Mouse (Mus musculus) liver, embryonic 14.5 days (tissue): ENCODE measurements around the gene Olfr933.

Experiments used
- CTCF ChIP-seq: IDR thresholded peaks from 2 replicates; pipeline ENCODE4 v1.5.1; 2016; ENCODE audit warnings: antibody characterized with exemption, low read depth, control low read depth
- EP300 ChIP-seq: IDR thresholded peaks from 2 replicates; pipeline ENCODE4 v1.6.1; 2016; ENCODE audit warnings: antibody characterized with exemption, low read depth

DNA sequence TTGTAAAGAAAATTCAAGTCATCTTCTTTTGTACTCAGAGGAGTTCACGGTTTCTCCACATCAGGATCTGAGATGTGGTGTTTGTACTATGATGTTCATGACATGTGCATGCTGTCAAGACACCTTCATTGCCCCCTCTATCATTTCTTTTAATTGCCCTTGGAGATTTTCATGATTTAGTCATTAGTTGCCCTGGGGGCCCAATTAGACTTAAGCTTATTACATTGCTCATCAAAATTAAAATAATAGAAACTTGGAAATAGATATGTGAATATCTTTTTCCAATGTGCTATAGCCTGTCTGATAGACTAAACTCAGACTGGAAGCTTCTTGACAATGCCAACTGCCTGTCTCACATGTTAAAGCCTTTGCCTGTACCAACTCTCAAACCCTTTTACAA is 51.2 kb downstream of the Olfr933 start, which contains the start of gene Olfr146:
- TF ChIP-seq CTCF (no peak), EP300 (no peak)
